Mouse (Mus musculus): ENCODE results near the gene Slc37a3.
"Not testable (repeated sequence)": the region's sequence is repeated elsewhere in the genome, so short reads cannot be mapped to it uniquely, and the experiment has no call there.

Slc37a3 gene

DNA sequence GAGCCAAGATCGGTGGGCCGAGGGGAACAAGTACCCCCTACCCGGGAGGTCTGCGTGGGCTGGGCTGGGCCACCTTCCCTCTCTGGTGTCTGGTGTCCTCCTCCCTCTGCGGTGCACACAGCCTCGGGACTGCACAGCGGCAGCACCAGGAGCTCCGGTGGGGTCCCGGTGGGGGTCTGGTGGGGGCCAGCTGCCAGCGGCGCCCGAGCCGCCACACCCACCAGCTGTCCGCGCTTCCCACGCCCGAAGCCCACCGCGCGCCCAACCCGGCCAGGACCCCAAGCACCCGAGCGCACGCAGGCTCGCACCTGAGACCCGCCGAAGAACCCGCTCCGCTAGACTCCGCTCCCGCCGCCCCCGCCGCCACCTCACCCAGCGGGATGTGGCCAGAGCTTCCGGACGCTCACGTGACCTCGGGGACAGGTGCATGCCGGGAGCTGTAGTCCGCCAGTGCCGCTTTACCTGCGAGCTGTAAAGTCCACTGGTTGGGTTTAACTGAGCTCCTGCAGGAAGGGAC is at the start of gene Slc37a3:
Gene Slc37a3 (minus strand): TSS at position 365 of the 517 bp plus-strand sequence.
- peak; percentile 92 for DNase-seq

DNA sequence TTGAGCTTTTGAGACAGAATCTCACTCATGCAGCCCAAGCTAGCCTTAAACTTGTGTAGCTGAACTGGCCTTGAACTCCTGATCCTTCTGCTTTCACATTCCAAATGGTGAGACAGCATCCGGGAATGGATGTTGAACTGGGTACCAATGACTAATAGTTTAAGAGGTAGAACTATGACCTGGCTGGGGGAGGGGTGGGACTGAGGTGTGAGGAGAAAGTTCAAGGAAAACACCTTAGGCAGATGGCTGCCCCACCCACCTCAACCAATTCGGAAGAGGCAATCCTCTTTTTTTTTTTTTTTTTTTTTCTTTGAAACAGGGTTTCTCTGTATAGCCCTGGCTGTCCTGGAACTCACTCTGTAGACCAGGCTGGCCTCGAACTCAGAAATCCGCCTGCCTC is 49.2 kb upstream of the Slc37a3 start:
- DNase-seq = no peak

DNA sequence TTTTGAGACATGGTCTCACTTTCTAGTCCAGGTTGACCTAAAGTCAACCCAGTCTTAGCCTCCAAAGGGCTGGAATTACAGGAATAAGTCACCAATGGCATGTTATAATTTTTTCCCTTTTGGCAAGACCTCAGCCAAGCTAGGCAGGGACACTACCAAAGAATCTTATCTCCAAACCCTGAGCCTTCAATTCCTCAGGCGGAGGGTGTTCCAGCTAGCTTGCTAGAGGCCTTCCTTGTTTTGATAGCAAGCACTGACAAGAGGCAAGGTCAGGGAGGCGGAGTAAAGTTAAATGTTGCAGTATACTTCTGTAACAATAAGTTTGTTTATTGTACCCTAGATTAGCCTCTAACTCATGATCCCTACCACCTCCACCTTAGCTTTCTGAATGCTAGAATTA is 47.7 kb upstream of the Slc37a3 start:
- DNase-seq = no peak

DNA sequence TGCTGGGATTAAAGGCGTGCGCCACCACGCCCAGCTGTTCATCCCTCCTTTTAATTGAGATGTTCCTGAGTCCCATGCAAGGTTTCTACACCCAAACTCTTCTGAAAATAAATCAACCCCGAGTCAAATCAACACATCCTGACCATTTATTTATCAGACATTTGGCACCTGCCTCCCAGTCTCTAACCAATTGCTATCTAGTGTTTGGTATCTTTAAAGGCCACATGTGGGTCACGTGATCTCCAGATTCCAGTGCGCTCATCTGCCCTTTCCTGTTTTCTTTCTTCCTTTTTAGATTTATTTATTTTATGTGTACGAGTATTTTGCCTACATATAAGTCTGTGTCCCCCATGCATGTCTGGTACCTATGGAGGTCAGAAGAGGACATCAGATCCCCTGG is 46.2 kb upstream of the Slc37a3 start:
- no peak for DNase-seq

DNA sequence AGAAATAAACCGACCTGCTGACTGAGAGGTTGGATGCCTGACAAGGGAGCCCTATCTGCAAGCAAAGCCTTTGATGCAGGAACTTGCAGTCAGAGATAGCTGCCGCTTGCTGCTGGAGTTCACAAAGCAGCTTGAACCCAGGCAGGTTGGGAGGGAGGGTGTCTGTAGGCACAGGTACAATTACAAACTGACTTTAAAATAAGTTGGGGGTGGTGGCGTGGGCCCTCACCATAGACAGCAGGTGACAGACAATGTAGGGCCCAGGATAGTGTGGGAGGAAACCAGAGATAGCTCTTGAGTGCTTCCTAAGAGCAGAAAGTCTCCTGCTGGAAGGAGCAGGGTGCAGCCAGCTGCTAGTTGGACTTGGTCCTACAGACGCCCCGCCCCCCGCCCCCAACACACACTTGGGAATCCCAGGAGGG is 45.7 kb upstream of the Slc37a3 start:
- DNase-seq = no peak

DNA sequence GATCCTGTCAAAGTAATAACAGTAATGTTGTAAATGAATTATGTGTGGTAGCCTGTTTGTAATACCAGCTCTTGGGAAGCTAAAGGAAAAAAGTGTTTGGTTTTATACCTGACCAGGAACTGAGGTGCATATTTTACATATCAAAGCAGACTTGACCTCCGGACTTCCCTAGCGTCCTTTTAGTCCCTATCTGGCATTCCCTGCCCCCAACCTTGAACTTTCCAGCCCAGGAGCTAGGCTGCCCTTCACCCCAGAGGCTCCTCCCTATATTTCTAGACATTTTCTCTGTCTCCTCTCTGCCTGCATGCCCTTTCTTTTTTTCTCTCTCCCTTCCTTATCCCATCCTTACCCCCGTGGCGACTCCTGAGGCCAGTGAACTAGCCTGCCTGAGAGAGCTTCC is 43.4 kb upstream of the Slc37a3 start:
- DNase-seq = no peak

DNA sequence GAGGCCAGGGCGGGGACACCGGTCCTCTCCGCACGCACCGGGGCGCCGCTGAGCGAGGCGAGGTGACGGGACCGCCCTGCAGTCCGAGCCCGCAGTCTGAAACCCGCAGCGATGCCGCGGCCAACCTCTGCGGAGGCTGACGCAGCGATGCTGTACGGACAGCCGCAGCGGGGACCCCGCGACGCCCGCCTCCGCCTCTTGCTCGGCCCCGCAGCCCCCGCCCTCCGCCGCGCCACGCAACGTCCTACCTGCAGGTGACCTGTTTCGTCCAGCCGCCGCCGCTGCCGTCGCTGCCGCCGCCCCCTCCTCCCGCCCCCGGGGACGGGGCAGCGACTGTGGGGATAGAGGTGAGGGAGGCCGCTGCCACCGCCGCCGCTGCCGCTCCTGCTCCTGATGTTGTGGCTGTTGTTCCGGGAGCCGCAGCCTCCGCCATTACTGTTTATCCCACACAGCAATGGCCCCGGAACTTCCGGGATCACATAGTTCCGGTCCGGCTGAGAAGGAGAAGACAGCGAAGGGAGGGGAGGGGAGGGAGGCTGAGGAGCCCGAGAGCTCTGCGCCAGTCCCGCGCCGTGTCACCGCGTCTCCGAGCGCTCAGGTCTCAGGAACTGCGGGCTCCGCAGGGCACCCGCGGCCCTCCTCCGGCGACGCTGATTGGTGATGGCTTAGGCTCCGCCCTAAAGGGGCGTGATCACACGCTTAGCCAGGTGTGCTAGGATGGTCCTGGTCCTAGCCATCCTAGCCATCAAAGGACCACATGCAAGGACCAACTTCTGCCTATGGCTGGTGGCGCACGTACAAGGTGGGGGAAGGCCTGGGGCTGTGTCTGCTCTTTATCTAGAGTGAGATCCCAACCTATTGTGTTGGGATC is 42.6 kb upstream of the Slc37a3 start, which contains the start of gene Mkrn1:
Gene Mkrn1 (minus strand): TSS at position 612 of the 871 bp plus-strand sequence.
- peak; percentile 82 for DNase-seq

DNA sequence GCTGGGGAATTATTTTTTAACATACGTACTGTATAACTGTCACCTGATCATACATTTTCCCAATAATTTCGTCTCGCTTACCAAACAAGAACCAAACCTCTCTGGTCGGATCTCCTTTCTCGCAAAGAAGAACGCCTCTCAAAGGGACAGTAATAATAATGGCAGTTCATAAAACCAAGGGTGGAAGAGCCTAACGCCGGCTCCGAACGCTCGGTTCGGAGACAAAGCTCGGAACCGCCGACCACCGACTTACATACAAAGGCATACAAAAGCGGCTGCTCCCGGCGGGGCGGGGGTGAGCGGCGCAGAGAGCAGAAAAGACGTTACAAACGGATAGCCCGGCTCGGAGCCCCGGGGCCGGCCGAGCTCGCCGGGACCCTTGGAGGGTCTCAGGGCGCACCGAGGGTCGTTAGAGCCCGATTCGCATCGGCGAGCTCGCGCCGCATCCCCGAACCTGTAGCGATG is 41.9 kb upstream of the Slc37a3 start:
- no peak for DNase-seq

DNA sequence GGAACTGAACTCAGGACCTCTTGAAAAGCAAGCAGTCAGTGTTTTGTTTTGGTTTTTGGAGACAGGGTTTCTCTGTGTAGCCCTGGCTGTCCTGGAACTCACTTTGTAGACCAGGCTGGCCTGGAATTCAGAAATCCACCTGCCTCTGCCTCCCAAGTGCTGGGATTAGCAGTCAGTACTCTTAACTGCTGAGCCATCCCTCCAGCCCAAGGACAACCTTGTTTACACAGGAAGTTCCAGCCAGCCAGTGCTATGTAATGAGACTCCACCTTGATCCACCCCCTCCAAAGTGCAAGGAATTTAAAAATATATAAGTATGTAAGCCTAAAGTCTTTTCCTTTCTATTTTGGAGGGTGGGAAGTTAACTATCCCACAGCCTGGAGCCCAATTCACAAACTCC is 39.2 kb upstream of the Slc37a3 start:
- not testable (repeated sequence) for DNase-seq

DNA sequence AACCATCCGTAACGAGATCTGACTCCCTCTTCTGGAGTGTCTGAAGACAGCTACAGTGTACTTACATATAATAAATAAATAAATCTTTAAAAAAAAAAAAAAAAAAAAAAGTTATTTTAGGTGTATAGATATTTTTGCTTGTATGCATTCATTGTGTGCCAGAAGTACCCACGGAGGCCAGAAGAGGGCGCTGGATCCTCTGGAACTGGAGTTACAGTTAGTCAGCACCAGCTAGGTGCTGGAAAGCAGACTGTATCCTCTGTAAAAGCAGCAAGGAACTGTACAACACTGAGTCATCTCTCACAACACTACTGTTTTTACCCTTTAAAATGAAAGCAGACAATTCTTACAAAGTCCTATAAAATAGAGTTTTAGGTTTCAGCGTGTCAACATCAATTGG is 38.3 kb upstream of the Slc37a3 start:
- DNase-seq = peak; percentile 78

DNA sequence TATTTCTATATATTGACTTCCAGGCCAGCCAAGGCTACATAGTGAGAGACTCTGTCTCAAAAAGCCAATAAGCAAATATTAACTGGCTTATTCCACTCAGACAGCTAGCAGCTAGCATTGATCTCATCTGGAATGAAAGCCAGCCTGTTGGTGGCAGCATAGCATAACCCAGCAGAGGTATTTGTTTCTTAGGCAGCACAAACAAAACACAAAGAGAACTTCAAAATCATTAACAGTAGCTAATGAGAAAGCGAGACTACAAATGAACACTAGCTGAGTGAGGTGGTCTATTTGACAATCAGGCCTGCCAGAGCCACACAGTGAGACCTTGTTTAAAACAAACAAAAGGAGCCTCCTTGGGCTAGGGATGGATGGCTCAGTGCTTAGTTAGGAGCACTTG is 36.6 kb upstream of the Slc37a3 start:
- no peak for DNase-seq

DNA sequence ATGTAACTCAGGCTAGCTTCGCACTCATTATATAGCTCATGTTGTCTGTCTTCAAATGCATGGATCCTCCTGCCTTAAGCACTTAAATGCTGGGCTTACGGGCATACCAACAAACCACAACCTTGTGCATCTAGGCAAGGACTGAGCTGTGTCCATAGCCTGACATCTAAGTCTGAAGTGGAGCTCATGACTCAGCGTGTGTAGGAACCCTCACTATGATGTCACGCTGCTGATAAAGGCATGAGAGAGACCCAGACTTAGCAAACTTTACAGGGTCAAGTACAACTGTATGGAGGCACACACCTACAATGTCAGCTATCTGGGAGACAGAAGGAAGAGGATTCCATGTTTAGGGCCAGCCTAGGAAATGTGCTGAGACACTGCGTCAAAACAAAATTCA is 29.0 kb upstream of the Slc37a3 start:
- no peak for DNase-seq

DNA sequence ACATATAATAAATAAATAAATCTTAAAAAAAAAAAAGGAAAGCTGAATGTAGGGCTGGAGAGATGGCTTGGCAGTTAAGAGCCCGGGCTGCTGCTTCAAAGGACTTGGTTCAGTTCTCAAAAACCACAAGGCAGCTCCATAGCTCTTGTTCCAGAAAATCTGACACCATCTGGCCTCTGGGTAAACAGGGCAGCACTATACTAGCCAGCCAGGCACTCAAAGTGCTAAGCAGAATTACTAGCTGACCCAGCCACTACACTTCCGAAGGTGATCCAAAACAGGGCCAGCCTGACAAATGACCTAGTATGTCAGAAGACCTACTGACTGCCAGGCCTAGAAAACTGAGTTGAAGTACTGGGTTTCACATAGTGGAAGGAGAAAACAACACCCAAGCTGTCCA is 25.7 kb upstream of the Slc37a3 start:
- no peak for DNase-seq

DNA sequence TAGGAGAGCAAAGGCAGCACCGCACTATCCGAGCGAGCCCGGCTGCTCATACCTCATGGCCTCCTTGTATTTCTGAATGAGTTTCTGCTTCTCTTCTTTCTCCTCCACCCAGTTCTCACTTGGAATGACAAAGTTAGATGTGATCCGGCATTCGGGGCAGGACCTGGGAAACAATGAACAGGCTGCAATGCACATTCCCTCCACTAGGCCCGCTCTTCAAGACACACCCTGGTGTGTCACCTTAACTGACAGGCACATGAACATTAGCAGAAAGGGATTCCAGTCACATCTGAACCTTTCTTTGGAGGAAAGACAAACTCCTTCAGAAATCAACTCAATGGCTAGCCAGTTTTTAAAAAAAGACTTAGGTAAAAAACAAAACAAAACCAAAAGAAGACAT is 22.9 kb upstream of the Slc37a3 start:
- peak; percentile 55 for DNase-seq

DNA sequence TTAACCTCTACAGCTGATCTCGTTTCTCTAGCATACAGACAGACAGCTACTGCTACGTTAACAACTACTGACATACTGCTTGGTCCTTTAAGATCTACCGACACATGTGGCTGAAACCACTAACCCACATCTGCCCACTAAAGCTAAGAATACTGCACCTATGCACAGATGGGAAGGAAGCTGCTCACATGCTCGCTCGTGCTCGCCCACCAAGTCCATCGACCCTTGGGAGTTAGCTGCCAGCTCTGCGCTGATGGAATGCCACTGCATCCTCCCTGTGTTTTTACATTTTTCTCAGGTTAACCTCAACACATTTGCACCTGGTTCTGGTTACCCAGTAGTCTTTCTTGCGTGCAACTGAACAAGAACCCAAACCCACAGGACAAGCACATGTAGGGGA is 20.9 kb upstream of the Slc37a3 start:
- DNase-seq = no peak

DNA sequence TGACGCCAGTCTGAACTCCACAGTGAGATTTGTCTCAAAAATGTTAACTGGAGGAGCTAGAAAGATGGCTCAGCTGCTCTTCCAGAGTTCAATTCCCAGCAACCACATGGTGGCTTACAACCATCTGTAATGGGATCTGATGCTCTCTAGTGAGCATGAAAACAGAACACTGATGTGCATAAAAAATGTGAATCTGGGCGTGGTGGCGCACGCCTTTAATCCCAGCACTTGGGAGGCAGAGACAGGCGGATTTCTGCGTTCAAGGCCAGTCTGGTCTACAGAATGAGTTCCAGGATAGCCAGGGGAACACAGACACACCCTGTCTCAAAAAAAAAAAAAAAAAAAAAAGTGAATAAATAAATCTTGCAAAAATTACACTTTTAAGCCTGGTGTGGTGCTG is 19.6 kb upstream of the Slc37a3 start:
- DNase-seq = no peak

DNA sequence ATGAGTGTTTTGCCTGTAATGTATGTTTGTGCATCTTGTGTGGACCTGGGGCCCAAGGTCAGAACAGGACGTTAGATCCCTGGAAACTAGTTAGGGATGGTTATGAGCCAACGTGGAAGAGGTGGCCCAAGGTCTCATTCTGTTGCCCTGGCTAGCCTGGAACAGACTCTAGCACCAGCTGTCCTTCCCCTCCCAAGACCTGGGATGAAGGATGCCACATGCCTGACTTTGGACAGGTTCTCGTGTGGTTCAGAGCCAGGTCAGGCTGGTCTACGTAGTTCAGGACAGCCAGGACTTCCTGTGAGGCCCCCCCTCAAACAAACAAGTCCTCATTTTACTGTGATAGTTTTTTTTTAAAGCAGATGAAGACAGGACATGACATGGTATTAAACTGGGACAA is 18.4 kb upstream of the Slc37a3 start:
- DNase-seq = no peak

DNA sequence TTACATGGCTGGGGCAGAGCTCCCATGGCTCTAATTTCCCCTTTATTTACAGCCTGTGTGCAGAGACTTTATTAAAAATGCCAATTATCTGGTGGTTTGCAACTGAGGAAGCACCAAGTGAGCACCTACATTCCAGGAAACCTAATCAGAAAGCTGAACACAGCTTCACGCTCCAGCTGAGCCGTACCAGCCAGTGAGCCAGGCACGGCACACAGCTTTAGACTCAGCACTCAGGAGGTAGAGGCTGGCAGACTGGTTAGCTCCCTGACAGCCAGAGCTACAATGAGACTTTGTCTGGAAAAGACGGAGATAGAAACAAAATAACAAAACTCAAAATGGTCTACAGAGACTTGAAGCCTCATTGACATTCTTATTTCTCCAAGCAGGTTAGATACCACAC is 18.0 kb upstream of the Slc37a3 start:
- DNase-seq = no peak

DNA sequence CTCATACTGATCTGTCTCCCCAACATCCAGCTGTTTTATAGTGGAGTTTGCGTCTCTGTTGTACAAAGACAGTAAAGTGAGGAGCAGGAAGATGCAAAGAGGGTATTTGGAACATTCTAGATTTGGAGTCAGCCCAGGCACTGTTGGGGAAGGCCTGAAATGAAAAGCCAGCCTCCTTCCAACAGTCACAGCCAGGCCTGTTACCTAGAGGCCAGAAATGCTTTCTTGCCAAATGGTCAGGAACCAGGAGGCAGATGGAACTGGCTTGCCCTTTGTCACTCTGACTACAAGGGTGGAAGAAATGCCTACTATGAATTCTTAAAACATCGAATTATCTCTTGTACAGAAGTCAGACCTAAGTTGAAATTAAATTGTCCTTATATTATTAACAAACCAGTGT is 12.5 kb upstream of the Slc37a3 start:
- DNase-seq = no peak

DNA sequence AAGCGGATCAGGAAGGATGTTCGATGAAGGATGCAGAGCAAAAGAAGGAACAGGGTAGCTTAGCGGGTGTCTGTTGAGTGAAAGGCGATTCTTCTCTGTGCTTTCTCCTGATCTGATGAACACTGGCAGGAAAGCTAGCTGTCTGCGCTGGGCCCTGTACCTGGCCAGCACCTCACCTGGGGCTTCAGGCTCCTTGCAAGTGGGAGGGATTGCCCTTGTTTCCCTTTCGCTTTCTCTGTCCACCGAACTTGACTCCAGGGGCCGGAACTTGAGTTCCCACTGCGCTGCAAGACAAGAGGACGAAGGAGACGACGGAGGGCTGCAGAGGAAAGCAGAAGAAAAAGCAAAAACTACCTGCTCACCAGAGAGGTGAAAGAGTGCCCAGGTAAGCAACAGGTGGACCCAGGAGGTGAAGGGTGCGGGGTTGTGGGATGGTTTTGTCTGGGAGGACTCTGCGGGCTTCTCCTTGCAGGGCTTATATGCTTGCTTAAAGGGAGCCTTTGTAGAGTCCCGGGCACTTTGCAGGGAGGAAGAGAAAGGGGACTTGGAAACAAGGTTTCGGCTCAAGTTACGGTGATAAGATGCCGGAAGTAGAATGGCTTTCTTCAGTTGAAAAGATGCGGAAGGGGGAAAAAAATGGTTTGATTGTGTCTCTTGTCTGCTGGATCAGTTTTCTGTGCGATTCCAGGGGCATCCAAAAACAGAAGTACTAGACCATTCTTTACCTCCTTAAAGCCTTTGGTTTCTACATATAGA is 3.8 kb upstream of the Slc37a3 start, which contains the start of gene Rab19:
Gene Rab19 (plus strand): TSS at position 51 of the 756 bp plus-strand sequence.
- peak; percentile 58 for DNase-seq

DNA sequence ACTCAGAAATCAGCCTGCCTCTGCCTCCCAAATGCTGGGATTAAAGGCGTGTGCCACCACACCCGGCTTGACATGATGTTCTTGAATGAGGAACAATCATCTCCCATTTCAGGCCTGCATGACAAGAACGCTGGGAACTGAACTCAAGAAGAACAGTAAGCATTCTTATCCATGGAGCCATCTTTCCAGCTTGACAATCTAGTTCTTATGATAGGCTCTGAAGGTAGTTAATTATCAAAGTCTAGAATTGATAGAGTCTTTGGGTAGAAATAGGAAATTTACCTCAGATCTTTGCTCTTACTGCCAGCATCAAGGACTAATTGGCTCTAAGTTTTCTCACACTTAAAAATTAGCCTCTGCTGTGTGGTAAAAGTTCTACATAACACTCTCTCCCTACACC is 2.8 kb upstream of the Slc37a3 start:
- DNase-seq = no peak

DNA sequence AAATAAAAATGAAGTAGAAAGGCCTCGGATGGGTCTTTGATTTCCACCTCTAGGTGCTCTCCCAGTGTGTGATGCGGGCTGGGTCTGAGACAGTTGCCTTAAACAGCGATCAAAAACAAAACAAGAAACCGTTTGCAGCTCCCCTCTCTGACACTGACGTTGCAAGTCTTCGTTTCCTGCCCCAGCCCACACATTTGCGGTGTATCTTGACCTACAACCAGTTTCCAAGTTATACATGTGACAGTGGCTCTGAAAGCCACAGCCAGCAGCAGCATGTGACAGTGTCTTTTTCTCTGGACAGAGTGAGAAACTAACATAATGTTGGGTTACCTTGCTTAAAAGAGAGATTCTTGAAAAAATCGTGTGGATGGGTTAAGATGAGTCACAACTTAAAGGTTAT is 2.3 kb upstream of the Slc37a3 start:
- peak; percentile 13 for DNase-seq

DNA sequence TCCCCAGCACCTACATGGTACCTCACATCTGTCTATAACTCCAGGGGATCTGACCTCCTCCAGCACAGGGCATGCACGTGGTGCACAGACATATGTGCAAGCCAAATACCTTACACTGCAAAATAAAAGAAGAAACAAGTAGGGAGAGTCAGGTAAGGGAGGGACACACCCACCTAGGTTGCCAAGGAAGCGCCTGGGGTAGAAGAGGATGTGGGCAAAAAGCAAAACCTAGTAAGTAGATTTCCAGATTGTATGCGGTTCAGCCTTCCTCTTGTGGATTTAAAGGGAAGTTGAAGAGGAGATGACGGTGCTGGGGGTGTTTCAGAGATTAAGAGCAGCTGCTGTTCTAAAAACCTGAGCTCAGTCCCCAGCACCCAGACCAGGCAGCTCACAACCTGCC is 1.7 kb upstream of the Slc37a3 start:
- peak; percentile 12 for DNase-seq
